Mouse (Mus musculus) lung, postnatal 25 days (tissue): ENCODE data around the gene Calhm5.

ENCODE experiments used
- DNase-seq: peaks from one replicate; pipeline ENCODE4 v3.0.0; 2022; ENCODE audit warnings: low spot score

The Calhm5 gene

DNA sequence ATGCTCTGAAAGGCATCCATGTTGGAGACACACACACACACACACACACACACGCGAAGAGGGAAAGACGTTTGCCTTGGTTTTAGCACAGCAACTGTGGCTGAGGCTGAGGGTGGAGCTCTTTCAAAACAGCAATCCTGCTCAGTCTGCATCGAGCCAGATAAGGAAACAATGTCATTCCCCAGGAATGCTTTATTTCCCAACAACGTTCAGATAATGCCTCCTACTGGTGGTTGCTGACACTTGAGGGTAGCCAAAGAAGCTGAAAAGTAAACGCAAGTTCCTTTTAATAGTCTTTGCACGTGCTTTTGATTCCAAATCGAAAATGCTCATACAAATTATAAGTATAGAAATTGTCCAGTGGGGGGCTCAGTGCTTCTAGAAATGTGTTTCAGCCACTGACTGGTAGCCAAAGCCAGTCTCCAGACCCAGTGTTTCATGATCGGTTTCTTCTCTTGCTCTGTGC, at the start of gene Calhm5:
Gene Calhm5, minus strand, starts transcription at position 102 of the 466 bp plus-strand sequence.
- DNase-seq, result peak; percentile 81

GRCm38 (mm10) chr10:34141693-34142092, 45.4 kb upstream of the Calhm5 start:
- no peak for DNase-seq

DNA sequence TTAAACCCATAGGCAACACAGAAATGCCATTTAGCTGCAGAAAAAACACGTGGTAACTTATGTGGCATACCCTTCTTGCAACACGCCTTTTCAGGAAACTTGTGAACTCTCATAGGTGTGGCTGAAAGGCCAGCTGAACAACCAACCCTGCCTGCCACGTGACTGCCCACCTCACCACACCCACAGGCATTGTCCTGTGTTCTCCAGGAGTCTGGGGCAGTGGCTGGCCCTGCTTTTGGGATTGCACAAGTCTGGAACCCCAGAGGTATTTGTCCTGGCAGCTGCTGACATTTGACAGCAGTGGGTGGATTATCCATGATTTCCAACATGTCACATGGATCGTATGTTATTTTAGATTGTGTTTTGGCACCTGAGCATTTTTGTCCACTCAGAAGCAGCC, 43.4 kb upstream of the Calhm5 start:
- DNase-seq, result peak; percentile 14

DNA sequence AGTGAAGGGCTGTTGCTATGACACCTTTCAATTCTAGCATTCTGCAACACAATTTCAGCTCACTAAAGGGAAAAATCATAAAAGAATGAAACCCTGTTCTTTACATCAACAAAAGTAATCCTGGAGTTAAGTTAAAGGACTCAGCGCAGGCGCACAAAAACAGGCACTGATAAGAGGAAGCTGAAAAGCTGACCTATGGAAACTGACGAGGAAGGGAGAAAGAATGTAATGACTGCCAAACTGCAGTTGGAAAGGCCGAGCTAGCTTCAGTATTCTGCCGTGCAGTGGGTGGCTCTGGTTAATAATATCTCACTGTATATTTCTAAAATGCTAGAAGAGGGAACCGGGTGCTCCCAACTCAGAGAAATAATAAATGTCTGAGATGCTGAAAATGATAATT, 41.7 kb upstream of the Calhm5 start:
- no peak for DNase-seq

DNA sequence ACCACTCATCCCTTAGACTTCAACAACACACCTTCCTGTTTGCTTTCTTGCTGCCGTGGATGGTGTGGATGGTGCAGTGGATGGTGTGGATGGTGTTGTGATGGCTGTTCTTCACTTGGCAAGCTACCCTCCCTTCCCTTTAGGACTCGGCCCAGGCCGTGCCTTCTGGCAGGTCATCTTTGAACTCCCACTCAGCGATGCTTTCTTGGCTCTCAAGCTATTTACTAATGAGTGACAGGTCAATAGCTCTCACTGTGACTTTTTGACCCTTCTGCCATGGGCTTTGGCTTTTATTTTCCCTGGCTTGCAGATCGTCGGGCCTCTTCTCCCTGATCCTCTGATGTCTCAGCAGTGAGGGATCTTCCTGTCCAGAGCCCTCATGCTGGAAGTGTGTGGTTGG, 40.1 kb upstream of the Calhm5 start:
- DNase-seq, result no peak

- DNase-seq, result peak; percentile 33
Observed at GRCm38 (mm10) chr10:34131356-34131755, 35.0 kb upstream of the Calhm5 start.

- peak; percentile 52 for DNase-seq
Observed at GRCm38 (mm10) chr10:34128391-34128790, 32.1 kb upstream of the Calhm5 start.

DNA sequence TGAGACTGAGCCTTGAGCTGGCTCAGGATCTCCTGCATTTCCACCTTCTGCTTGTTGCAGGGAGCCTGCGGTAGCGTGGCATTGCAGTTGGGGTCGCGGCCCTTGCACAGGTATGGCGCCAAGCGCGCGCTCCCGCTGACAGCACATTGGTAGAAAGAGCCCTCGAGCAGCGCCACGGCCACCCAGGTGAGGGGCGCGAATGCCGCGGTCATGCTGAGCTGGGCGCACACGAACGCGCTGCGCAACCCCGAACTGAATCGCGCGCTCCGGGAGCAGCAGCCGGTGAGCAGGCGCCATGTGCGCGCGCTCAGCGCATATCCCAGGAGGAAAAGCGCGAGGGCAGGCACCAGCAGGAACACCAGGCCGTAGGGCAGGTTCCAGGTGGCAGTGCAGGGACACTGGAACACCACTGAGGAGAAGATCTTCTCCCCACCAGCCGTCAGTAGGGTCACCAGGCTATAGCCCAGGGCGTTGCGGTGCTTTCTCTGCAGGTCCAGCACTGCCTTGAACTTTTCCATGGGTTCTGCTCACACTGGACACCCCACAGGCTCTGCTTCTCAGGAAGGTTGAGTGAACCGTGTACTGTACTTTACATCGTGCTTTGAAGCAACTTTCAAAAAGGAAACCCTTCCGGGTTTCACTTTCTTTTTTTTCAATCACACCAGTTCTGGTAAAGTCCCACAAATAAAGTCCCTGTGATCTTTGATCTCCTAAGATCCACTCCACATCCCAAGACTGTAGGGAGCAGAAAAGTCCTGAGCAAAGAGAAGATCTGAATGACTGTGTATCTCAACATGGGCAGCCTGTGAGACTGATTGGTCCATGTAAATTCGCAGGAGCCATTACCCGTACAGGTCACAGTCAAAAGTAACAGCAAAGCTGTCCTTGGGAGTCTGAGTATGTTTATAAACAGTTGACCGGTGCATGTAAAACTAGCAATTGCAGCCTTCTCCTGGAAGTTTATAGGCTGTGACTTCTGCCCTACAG, 31.4 kb upstream of the Calhm5 start, which contains the start of gene Calhm6:
Gene Calhm6, minus strand, starts transcription at position 593 of the 987 bp plus-strand sequence.
- peak; percentile 5 for DNase-seq

- no peak for DNase-seq
Observed at GRCm38 (mm10) chr10:34118421-34118820, 22.1 kb upstream of the Calhm5 start.

GRCm38 (mm10) chr10:34117770-34118169, 21.5 kb upstream of the Calhm5 start:
- DNase-seq, result no peak

GRCm38 (mm10) chr10:34117131-34117530, 20.8 kb upstream of the Calhm5 start:
- no peak for DNase-seq

- DNase-seq, result no peak
Observed at GRCm38 (mm10) chr10:34111964-34112738, 15.8 kb upstream of the Calhm5 start.

DNA sequence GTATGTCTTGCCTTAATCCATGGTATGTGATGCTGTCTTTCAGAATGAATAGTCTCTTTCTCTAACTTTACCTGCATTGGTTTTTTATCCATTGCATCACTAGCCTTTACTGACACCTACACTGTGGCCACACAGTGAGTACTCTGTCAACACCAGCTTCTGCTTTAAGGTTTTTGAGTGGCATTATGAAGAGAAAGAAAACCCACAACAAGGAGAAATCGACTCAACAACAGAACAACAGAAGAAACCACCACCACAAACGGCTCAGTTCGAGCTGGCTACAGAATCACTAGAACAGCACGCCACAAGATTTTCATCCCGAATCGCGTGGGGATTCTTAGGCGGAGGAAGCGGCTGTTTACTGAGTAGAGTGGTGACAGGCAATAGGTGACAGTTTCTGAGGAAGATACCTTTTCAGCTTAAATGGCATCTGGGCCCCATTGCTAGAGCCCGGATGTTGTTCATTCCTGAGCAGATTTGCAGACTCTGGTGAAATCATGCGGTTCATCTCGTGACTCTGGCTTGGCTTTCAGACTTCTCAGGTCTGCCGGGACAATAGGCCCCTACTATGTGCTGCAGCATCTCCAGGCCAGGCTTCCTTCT, 14.6 kb upstream of the Calhm5 start:
- DNase-seq, result no peak

GRCm38 (mm10) chr10:34095964-34096363, 355 bp downstream of the Calhm5 start:
- no peak for DNase-seq

GRCm38 (mm10) chr10:34095147-34095546, 1.2 kb downstream of the Calhm5 start:
- DNase-seq, result no peak

DNA sequence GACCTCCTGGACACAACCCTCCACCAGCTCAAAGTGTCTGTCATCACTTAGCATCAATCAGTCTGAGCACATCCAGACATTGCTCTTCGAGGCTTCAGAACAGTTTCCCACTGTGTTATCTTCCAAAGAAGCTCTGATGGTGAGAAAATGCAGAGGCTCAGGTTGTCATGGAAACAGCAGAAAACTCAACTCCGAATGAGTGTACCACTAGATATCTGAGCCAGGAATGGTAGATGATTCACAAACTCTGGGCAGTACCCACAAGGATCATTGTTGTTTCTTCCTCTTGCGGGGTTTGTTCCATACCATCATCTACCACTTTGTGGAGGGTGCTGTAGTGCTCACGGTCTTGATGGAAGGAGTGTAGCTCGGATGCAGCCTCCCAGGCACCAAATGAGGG, 4.4 kb downstream of the Calhm5 start:
- DNase-seq, result no peak

- DNase-seq, result no peak
Observed at GRCm38 (mm10) chr10:34090481-34090880, 5.8 kb downstream of the Calhm5 start.

GRCm38 (mm10) chr10:34089517-34089916, 6.8 kb downstream of the Calhm5 start:
- DNase-seq, result no peak

GRCm38 (mm10) chr10:34088515-34088914, 7.8 kb downstream of the Calhm5 start:
- no peak for DNase-seq

DNA sequence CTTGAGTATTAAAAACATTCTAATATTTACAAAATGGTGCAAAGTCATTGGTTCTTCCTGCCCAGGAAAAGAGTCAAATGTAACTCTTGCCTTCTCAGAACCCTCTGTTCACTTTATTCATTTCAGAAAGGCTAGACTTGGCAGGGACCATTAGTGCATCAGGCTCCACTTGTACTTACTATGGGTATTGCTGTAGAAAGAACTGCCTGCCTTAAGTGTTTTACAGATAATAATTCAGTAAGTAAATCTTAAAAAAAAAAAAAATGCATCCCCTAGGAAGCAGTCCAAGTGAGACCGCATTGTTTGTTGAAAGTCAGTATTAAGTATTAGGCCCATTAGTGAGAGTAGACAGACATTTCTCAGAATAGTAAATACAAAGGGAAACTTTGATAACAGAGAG, 9.8 kb downstream of the Calhm5 start:
- DNase-seq, result no peak

DNA sequence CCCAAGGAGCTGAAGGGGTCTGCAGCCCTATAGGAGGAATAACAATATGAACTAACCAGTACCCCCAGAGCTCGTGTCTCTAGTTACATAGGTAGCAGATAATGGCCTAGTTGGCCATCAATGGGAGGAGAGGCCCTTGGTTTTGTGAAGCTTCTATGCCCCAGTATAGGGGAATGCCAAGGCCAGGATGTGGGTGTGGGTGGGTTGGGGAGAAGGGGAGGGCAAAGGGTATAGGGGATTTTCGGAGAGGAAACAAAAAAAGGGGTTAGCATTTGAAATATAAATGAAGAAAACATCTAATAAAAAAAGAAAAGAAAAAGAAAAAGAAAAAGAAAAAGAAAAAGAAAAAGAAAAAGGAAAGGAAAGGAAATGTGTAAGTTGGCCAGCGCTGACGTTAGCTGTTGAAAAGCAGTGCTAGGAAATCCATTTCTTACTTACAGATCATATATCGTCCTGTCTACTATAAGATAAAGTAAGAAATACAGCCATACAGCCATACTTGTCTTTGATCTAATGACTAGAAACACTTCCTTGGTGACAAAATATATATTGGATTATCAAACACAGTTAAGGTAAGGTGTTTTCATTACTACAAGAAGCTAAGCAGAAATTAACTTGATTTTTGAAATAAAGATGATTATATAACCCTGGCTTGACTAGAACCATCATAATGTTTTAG, 21.7 kb downstream of the Calhm5 start:
- DNase-seq, result no peak

DNA sequence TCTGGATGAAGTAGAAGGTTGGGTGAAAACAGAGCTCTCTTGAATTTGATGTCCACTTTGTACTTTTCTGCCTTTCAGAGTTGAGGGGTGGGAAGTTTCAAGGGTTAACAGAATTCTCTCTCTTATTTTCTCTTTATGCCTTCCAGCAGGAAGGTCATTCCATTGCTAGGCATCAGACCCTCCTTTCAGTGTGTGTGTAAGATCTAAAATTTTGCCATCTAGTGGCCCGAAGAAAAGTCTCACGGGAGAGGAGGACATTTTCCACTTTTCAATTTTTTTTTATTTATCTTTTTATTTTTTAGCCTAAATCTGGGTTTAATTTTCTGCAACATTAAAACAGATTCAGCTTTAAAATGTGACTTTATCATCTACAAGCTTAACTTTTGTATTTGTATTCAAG, 24.7 kb downstream of the Calhm5 start:
- DNase-seq, result no peak
